Mouse (Mus musculus) heart, embryonic 13.5 days (tissue): ENCODE measurements around the gene Fam20a. TPM values are rescaled to one million over a fixed set of nuclear protein-coding genes. Genes with fewer than 3 reads are reported as not detected.
A peak's percentile ranks its signal among the peaks of the same experiment; 100 is the strongest.

Experiments used
- ATAC-seq: fragments of 200-750 bp; cut with Nextera tagmentation; 2 replicates; pipeline ENCODE4 v1.8.0; 2017; ENCODE audit warnings: moderate TSS enrichment; ENCODE audit not compliant: insufficient number of reproducible peaks, low FRiP score, low TSS enrichment; ENCODE audit errors: extremely low read depth
- H3K27ac ChIP-seq: fragments of 300-500 bp; sonication (generic); replicated peaks from 2 replicates; pipeline ENCODE4 v1.5.1; 2015; ENCODE audit warnings: moderate library complexity, mild to moderate bottlenecking, inconsistent platforms
- H3K27me3 ChIP-seq: fragments of 300-500 bp; sonication (generic); replicated peaks from 2 replicates; pipeline ENCODE4 v1.6.1; 2015; ENCODE audit warnings: mild to moderate bottlenecking, inconsistent platforms
- H3K36me3 ChIP-seq: fragments of 300-500 bp; sonication (generic); 2 replicates; pipeline ENCODE4 v1.6.1; 2015; ENCODE audit warnings: mild to moderate bottlenecking, inconsistent platforms
- H3K4me1 ChIP-seq: fragments of 300-500 bp; sonication (generic); 2 replicates; pipeline ENCODE4 v1.6.1; 2015; ENCODE audit warnings: inconsistent platforms
- H3K4me2 ChIP-seq: fragments of 300-500 bp; sonication (generic); 2 replicates; pipeline ENCODE4 v1.6.1; 2015; ENCODE audit warnings: inconsistent platforms, mild to moderate bottlenecking, moderate library complexity
- H3K4me3 ChIP-seq: fragments of 300-500 bp; sonication (generic); 2 replicates; pipeline ENCODE4 v1.5.1; 2015; ENCODE audit warnings: moderate library complexity, mild to moderate bottlenecking, inconsistent platforms
- H3K9ac ChIP-seq: fragments of 300-500 bp; sonication (generic); 2 replicates; pipeline ENCODE4 v1.6.1; 2015; ENCODE audit warnings: inconsistent platforms, mild to moderate bottlenecking, moderate library complexity
- H3K9me3 ChIP-seq: fragments of 300-500 bp; sonication (generic); 2 replicates; pipeline ENCODE4 v1.6.1; 2016; ENCODE audit warnings: inconsistent platforms
- WGBS: fragments of 180-500 bp; shearing (Covaris S2); methylation state at CpG from one replicate; pipeline ENCODE4 v1.1.7; 2015; ENCODE audit warnings: mixed read lengths; 5-methylcytosine and 5-hydroxymethylcytosine counted together
- polyA plus RNA-seq: library from polyadenylated mRNA; unstranded; fragments of >200 nt; fragmentation: Nextera tagmentation; extraction: Ambion mirVana; gene quantifications from 2 replicates; pipeline ENCODE4 v1.2.1, GENCODE M21; 2015

Gene Fam20a
- polyA plus RNA-seq, 1 experiment from 2014 or later = 2.3 TPM

DNA sequence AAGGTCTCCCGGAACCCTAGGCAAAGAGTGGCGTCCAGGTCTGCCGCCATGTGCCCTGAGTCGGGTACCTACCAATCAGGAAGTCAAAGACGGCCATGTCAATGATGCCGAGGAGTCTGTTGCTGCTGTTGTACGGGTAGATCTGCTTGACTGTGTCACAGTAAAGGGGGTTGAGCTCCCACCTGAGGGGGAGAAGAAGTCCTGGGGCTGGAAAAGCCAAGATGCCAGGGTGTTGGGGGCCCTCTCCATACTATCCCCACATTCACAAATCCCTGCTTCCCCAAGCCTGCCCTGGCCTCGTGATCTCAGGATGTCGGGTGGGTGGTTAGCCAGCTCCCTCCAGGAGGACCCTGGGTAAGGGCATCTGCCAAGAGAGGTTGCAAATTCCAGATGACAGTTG, 46.3 kb downstream of the Fam20a start:
- peaks cover 30% of the 10 kb centered on the region for H3K4me1 ChIP-seq
- no peak overlapping the region for H3K27ac ChIP-seq
- H3K36me3 ChIP-seq = peaks cover 14% of the 10 kb centered on the region
- H3K9ac ChIP-seq = no peak overlapping the region
- no peak overlapping the region for H3K4me2 ChIP-seq
- H3K27me3 ChIP-seq = no peaks in the 10 kb centered on the region
- no peak for ATAC-seq
- H3K4me3 ChIP-seq = no peak overlapping the region
- WGBS = 83% methylated on average over 9 of the region's 9 CpGs
- H3K9me3 ChIP-seq = no peaks in the 10 kb centered on the region

DNA sequence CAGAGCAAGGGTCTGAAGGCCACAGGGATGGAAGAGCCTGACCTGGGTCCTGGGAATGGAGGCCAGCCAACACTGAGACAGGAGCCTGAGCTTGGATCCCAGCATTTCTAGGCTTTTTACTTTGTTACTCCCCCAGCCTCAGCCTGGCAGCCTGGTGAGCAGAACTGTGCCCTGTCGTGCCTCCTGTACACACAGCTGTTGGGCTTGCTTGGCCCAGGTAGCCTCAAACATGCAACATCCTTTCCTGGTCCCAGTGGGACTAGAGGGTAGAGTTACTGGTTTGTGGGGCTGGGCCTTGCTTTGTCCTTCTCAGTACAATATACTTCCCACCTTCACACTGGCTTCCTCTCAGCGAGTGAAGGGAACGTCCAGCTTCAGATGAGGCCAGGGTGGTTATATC, 46.9 kb downstream of the Fam20a start:
- peaks cover 20% of the 10 kb centered on the region for H3K36me3 ChIP-seq
- no peak overlapping the region for H3K4me3 ChIP-seq
- WGBS = 79% methylated on average over 3 of the region's 3 CpGs
- no peak overlapping the region for H3K9ac ChIP-seq
- no peak overlapping the region for H3K27ac ChIP-seq
- ATAC-seq = no peak
- no peak overlapping the region for H3K4me2 ChIP-seq
- no peaks in the 10 kb centered on the region for H3K9me3 ChIP-seq
- no peaks in the 10 kb centered on the region for H3K27me3 ChIP-seq
- peaks cover 30% of the 10 kb centered on the region for H3K4me1 ChIP-seq

DNA sequence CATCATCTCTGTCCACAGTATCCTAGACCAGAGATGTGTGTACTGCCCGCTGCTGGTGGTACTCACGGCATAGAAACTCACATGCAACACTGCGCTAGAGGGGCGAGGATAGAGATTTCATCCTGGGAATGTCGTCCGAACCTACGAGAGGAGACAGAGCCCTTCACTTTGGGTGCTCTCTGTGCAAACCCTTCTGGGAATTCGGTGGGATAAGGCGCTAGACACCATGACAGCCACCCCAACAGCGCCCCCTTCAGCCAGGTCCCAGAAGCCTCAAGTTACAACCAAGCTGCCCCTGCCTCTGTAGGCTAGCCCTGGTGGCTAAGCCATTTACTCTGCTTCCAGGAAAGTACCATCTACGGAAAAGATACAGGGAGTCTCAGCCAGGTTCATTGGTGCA, 47.5 kb downstream of the Fam20a start:
- Histone ChIP-seq H3K27ac (no peak overlapping the region), H3K4me2 (no peak overlapping the region), H3K4me1 (peaks cover 30% of the 10 kb centered on the region), H3K27me3 (no peaks in the 10 kb centered on the region), H3K4me3 (no peak overlapping the region), H3K36me3 (peaks cover 26% of the 10 kb centered on the region), H3K9me3 (no peaks in the 10 kb centered on the region), H3K9ac (no peak overlapping the region)
- no peak for ATAC-seq
- WGBS = 76% methylated on average over 11 of the region's 11 CpGs

DNA sequence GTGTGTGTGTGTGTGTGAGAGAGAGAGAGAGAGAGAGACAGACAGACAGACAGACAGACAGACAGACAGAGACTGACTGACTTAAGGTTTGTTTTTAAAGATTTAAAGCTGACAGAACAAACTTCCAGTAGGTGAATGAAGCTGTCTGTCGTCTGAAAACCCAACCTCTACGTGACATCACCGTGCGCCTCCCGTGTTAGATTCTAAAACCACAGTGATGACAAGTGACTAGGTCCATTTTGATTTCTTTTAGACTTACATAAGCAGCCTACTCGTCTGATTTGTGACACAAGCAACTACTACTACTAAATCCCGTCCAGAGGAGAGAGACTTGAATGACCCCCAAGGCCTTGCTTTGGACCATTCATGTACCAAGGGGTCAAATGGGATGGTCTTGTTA, 48.3 kb downstream of the Fam20a start:
- H3K27me3 ChIP-seq = no peaks in the 10 kb centered on the region
- H3K27ac ChIP-seq = no peak overlapping the region
- ATAC-seq = no peak
- H3K4me3 ChIP-seq = no peak overlapping the region
- peaks cover 30% of the 10 kb centered on the region for H3K4me1 ChIP-seq
- no peak overlapping the region for H3K9ac ChIP-seq
- H3K9me3 ChIP-seq = no peaks in the 10 kb centered on the region
- H3K36me3 ChIP-seq = peaks cover 31% of the 10 kb centered on the region
- WGBS = 69% methylated on average over 7 of the region's 7 CpGs
- H3K4me2 ChIP-seq = no peak overlapping the region

DNA sequence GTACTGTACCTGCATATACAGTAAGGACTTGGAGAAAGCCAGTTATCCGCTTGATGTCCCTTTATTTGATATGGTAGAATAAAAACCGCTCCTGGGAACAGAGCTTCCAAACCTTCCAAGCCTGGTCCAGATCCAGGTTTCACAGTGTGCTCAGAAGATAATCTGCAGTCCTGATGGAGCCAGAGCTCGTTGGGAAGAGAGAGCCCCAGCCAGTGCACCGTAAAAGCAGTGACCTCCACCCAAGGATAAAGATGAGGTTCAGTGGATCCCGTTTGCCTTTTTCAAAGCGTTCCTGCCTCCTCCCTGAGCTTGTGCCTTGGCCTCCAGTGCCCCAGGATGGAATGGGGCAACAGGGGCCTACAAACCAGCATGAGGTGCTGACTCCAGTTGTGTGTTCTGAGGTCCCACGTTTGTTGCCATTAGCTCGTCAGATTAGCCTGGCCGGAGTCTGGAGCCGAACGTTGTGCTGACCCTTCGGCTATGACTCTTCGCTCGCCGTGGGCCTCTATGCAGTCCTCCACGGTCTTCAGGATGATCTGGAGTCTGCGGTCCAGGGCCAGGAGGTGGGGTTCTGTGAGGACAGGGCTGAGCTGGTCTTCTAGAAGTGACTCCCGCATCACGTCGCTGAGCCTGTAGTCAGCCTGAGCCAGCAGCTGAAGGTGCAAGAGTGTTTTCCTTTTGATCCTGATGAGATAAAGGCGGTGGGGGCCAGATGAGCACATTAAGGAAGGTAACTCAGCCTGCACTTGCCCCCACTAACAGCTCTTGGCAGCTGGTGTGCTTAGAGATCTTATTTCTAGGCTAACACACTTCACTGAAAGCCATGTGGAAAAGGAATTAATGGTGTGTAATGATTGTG, 49.0 kb downstream of the Fam20a start:
- no peak for ATAC-seq
- Histone ChIP-seq H3K4me2 (no peak overlapping the region), H3K4me3 (no peak overlapping the region), H3K9ac (peak overlapping the region; percentile 33), H3K27ac (peak overlapping the region; percentile 10), H3K27me3 (no peaks in the 10 kb centered on the region), H3K9me3 (no peaks in the 10 kb centered on the region), H3K36me3 (peaks cover 37% of the 10 kb centered on the region), H3K4me1 (peaks cover 30% of the 10 kb centered on the region)
- WGBS = 49% methylated on average over 21 of the region's 21 CpGs

DNA sequence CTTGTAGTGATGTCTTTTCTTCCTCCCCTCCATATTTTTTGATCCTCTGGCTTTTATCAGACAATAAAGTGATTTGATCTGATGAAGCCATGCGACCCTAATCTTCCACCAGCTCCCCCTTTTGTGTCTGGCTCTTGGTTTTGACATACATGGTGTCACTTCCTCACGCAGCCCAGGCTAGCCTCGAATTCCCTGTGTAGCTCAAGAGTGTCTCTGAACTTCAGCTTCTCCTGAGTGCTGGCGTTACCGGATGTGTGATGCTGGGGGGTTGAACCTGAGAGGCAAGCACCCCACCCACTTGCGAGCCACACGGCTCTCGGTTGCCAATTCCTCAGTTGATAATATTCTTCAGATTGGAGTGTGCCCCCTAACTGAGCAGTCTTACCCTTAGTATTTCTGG, 49.7 kb downstream of the Fam20a start:
- Histone ChIP-seq H3K4me3 (no peak overlapping the region), H3K27ac (no peak overlapping the region), H3K4me2 (no peak overlapping the region), H3K9ac (no peak overlapping the region), H3K36me3 (peaks cover 44% of the 10 kb centered on the region), H3K27me3 (no peaks in the 10 kb centered on the region), H3K4me1 (peaks cover 30% of the 10 kb centered on the region), H3K9me3 (no peaks in the 10 kb centered on the region)
- WGBS = 75% methylated on average over 8 of the region's 8 CpGs
- no peak for ATAC-seq

DNA sequence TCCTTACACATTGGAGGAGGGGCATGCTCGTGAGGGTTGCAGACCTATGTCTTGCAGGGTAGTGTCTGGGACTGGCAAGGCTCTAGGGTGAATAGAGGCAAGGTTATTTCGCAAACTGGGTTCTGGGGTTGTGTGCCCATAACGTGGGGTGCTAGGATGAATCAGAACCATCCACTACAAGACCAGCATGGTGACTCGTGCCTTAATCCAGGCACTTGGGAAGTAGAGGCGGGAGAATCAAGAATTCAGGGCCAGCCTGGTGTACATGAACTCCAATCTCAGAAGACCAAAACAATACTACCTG, 50.1 kb downstream of the Fam20a start:
- WGBS = 78% methylated on average over 5 of the region's 5 CpGs
- peaks cover 30% of the 10 kb centered on the region for H3K4me1 ChIP-seq
- no peak overlapping the region for H3K4me2 ChIP-seq
- no peaks in the 10 kb centered on the region for H3K9me3 ChIP-seq
- no peak for ATAC-seq
- H3K9ac ChIP-seq = no peak overlapping the region
- H3K4me3 ChIP-seq = no peak overlapping the region
- no peak overlapping the region for H3K27ac ChIP-seq
- H3K36me3 ChIP-seq = peaks cover 48% of the 10 kb centered on the region
- H3K27me3 ChIP-seq = no peaks in the 10 kb centered on the region

DNA sequence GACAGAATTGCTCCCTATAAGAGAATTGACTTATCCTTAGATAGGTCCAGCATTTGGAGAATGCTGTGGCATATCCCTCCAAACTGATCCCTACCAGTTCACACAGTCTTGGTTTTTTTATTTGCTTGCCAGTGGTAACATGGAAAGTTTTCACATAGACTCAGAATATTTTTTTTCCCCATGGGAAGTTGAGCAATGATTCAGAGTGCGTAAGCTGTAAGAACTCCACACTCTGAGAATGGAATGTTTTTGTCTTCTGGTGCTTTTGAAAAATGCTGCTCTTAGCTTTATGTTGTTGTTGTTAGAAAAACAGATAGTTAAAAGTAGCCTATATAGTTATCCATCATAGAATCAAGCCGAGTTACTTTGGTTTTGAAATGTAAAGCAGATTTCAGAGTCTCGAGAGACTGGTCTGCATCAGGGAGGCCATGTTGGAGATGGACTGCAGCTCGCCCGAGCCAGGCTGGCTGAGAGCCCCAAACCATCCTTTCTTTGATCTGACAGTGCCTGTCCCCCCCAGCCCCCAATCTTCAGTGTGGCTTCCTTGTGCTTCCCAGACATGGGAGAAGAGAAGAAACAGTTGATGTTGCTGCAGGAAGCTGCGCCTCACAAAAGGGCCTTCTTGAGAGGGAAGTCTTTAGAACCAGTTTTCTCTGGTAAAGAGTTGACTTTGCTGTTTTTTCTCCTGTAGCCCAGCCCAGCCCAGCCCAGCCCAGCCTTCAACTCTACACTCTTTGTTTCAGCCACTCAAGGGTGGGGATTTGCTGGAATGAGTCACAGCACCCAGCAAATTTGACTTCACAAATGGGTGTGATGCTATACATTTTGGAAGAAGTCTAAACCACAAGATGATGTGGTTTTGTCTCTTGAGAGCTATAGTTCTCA, 50.7 kb downstream of the Fam20a start:
- Histone ChIP-seq H3K36me3 (peaks cover 54% of the 10 kb centered on the region), H3K4me3 (no peak overlapping the region), H3K27ac (peak overlapping the region; percentile 50; the same call in 1 of the 2 replicates), H3K9ac (no peak overlapping the region), H3K4me1 (peaks cover 28% of the 10 kb centered on the region), H3K4me2 (no peak overlapping the region), H3K27me3 (no peaks in the 10 kb centered on the region), H3K9me3 (no peaks in the 10 kb centered on the region)
- ATAC-seq = no peak
- 81% methylated on average over 6 of the region's 6 CpGs for WGBS

DNA sequence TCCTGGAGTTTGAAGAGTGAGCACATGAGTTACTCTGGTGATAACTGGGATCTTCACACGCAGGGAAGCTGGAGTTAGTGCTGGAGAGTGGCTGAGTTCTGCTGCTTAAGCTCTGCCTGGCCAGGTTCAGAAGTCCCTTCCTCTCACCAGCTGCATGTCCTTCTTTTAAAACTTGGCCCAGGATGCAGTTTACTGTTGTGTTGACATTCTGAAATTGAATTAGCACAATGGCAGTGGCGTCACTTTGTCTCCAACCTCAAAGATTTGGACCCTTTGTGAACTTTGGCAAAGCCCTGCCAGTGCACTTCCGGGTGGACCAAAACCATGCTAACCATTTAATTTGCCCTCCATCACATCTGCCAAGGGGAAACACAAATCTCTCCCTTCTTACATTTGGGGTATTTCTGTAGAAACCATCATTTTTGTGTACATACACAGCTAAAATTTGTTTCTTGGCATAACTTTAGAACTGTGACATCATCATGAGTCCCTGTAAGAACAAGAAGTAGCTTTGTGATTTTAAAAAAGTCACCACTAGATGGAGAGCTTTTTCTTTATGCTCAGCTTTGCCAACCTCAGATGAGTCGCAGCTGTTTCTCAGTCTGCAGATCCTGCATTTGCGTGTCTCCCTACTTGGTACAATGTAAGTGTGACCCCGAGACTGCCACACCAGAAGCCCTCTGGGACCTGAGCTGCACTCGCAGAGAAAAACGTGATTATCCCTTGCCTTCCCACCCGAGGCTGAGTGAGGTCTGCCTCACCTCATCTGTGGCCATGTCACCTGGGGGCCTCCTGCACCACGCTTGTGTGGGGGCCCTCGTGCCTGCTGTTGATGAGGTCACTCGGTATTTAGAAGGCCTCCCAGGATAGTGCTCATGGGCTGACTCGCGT, 51.8 kb downstream of the Fam20a start:
- peaks cover 24% of the 10 kb centered on the region for H3K4me1 ChIP-seq
- WGBS = 54% methylated on average over 14 of the region's 14 CpGs
- H3K27me3 ChIP-seq = no peaks in the 10 kb centered on the region
- H3K36me3 ChIP-seq = peaks cover 66% of the 10 kb centered on the region
- no peak for ATAC-seq
- no peak overlapping the region for H3K9ac ChIP-seq
- no peaks in the 10 kb centered on the region for H3K9me3 ChIP-seq
- H3K4me3 ChIP-seq = no peak overlapping the region
- peak overlapping the region; percentile 32 for H3K27ac ChIP-seq
- no peak overlapping the region for H3K4me2 ChIP-seq

DNA sequence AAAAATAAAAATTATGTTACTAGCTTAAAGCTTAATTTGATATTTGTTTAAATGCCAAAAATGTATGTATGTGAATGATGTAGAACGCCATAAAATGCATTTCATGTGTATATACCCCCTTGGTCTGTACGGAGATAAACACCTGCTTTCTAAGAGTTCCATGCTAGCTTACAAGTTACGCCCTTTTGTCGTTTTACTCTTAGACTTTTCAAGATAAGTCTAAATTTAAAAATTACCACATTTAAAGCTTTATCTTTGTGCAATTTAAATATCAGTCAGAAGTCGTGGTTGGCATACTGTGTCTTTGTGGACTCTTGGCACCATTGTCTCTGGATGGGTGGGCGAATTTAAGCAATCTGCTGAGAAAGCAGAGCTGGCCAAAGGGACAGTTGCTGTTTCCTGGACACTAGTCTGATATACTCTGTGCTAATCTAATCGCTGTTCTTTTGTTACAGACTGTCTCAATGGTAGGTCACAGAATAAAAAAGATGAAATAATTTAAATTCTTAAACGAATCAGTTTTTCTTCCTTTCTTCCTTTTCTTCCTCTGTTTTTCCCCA, 52.9 kb downstream of the Fam20a start:
- no peak overlapping the region for H3K4me2 ChIP-seq
- H3K36me3 ChIP-seq = peaks cover 76% of the 10 kb centered on the region
- WGBS = 80% methylated on average over 8 of the region's 8 CpGs
- no peaks in the 10 kb centered on the region for H3K27me3 ChIP-seq
- H3K27ac ChIP-seq = no peak overlapping the region
- no peak overlapping the region for H3K9ac ChIP-seq
- ATAC-seq = no peak
- no peak overlapping the region for H3K4me3 ChIP-seq
- H3K9me3 ChIP-seq = no peaks in the 10 kb centered on the region
- H3K4me1 ChIP-seq = peaks cover 24% of the 10 kb centered on the region
